Mouse (Mus musculus) thymus, postnatal 25 days (tissue): Measurements from ENCODE around the gene Mea1.

Experiments
- DNase-seq: peaks from one replicate; pipeline ENCODE4 v3.0.0; 2022

The Mea1 gene

GRCm38 (mm10) chr17:46673850-46674529 lies 4.6 kb upstream of the Mea1 start, which contains the start of gene Rrp36:
TSS of gene Rrp36 (minus strand) at chr17:46674352.
- peak; percentile 86 for DNase-seq

GRCm38 (mm10) chr17:46674530-46675283 lies 3.9 kb upstream of the Mea1 start:
- no peak for DNase-seq

- DNase-seq = no peak
Observed at GRCm38 (mm10) chr17:46678911-46679310, 318 bp downstream of the Mea1 start.

GRCm38 (mm10) chr17:46679843-46680759 lies 1.5 kb downstream of the Mea1 start:
- DNase-seq = peak; percentile 43

- peak; percentile 96 for DNase-seq
Observed at GRCm38 (mm10) chr17:46680760-46681373, 2.3 kb downstream of the Mea1 start, which contains the start of gene Klhdc3. TSS of gene Klhdc3 (minus strand) at chr17:46680914.

GRCm38 (mm10) chr17:46681466-46682118 lies 3.0 kb downstream of the Mea1 start:
- DNase-seq = no peak

- DNase-seq = no peak
Observed at GRCm38 (mm10) chr17:46682654-46683389, 4.2 kb downstream of the Mea1 start.

GRCm38 (mm10) chr17:46685913-46686312 lies 7.3 kb downstream of the Mea1 start:
- no peak for DNase-seq

- no peak for DNase-seq
Observed at GRCm38 (mm10) chr17:46690665-46691064, 12.1 kb downstream of the Mea1 start.

GRCm38 (mm10) chr17:46691390-46691789 lies 12.8 kb downstream of the Mea1 start:
- no peak for DNase-seq

- DNase-seq = no peak
Observed at GRCm38 (mm10) chr17:46694517-46695063, 16.0 kb downstream of the Mea1 start.

GRCm38 (mm10) chr17:46698515-46698914 lies 19.9 kb downstream of the Mea1 start:
- DNase-seq = no peak

GRCm38 (mm10) chr17:46699245-46699644 lies 20.7 kb downstream of the Mea1 start:
- DNase-seq = no peak

- DNase-seq = no peak
Observed at GRCm38 (mm10) chr17:46699912-46700311, 21.3 kb downstream of the Mea1 start.

- DNase-seq = no peak
Observed at GRCm38 (mm10) chr17:46701489-46701888, 22.9 kb downstream of the Mea1 start.

GRCm38 (mm10) chr17:46702100-46702499 lies 23.5 kb downstream of the Mea1 start:
- no peak for DNase-seq

- no peak for DNase-seq
Observed at GRCm38 (mm10) chr17:46702506-46702905, 23.9 kb downstream of the Mea1 start.

- DNase-seq = no peak
Observed at GRCm38 (mm10) chr17:46703971-46704886, 25.6 kb downstream of the Mea1 start.

GRCm38 (mm10) chr17:46704887-46705835 lies 26.6 kb downstream of the Mea1 start, which contains the start of gene Ppp2r5d:
TSS of gene Ppp2r5d (minus strand) at chr17:46705111.
- peak; percentile 96 for DNase-seq
